Mouse (Mus musculus): ENCODE data around the gene Tle6.
A peak's percentile ranks its signal among the peaks of the same experiment; 100 is the strongest.

Tle6 gene

GRCm38 (mm10) chr10:81623441-81623840, 22.6 kb upstream of the Tle6 start:
- DNase-seq (ENCODE audit: inconsistent ontology term) = no peak

GRCm38 (mm10) chr10:81620786-81621185, 19.9 kb upstream of the Tle6 start:
- no peak for DNase-seq (ENCODE audit: inconsistent ontology term)

- DNase-seq (ENCODE audit: inconsistent ontology term) = no peak
Measured at GRCm38 (mm10) chr10:81619976-81620375, 19.1 kb upstream of the Tle6 start.

GRCm38 (mm10) chr10:81615486-81615885, 14.6 kb upstream of the Tle6 start:
- no peak for DNase-seq (ENCODE audit: inconsistent ontology term)

GRCm38 (mm10) chr10:81612779-81613178, 11.9 kb upstream of the Tle6 start:
- no peak for DNase-seq (ENCODE audit: inconsistent ontology term)

- DNase-seq (ENCODE audit: inconsistent ontology term) = no peak
Measured at GRCm38 (mm10) chr10:81608308-81608707, 7.4 kb upstream of the Tle6 start.

GRCm38 (mm10) chr10:81605974-81606751, 5.3 kb upstream of the Tle6 start, which contains the start of gene BC025920:
Gene BC025920 (plus strand): TSS chr10:81606270.
- peak; percentile 97 for DNase-seq (ENCODE audit: inconsistent ontology term)

- no peak for DNase-seq (ENCODE audit: inconsistent ontology term)
Measured at GRCm38 (mm10) chr10:81605666-81605973, 4.7 kb upstream of the Tle6 start.

- DNase-seq (ENCODE audit: inconsistent ontology term) = peak; percentile 73
Measured at GRCm38 (mm10) chr10:81604968-81605665, 4.2 kb upstream of the Tle6 start.

GRCm38 (mm10) chr10:81604019-81604967, 3.4 kb upstream of the Tle6 start:
- no peak for DNase-seq (ENCODE audit: inconsistent ontology term)

- DNase-seq (ENCODE audit: inconsistent ontology term) = peak; percentile 63
Measured at GRCm38 (mm10) chr10:81602741-81603151, 1.9 kb upstream of the Tle6 start.

- DNase-seq (ENCODE audit: inconsistent ontology term) = no peak
Measured at GRCm38 (mm10) chr10:81601396-81601905, 578 bp upstream of the Tle6 start.

GRCm38 (mm10) chr10:81600096-81600495, 777 bp downstream of the Tle6 start:
- no peak for DNase-seq (ENCODE audit: inconsistent ontology term)

- no peak for DNase-seq (ENCODE audit: inconsistent ontology term)
Measured at GRCm38 (mm10) chr10:81599630-81600029, 1.2 kb downstream of the Tle6 start.

- DNase-seq (ENCODE audit: inconsistent ontology term) = no peak
Measured at GRCm38 (mm10) chr10:81598871-81599270, 2.0 kb downstream of the Tle6 start.

- DNase-seq (ENCODE audit: inconsistent ontology term) = no peak
Measured at GRCm38 (mm10) chr10:81598342-81598741, 2.5 kb downstream of the Tle6 start.

GRCm38 (mm10) chr10:81597137-81597950, 3.5 kb downstream of the Tle6 start:
- peak; percentile 45 for DNase-seq (ENCODE audit: inconsistent ontology term)

GRCm38 (mm10) chr10:81596611-81597010, 4.3 kb downstream of the Tle6 start:
- DNase-seq (ENCODE audit: inconsistent ontology term) = peak; percentile 24

GRCm38 (mm10) chr10:81595599-81595998, 5.3 kb downstream of the Tle6 start:
- no peak for DNase-seq (ENCODE audit: inconsistent ontology term)

- DNase-seq (ENCODE audit: inconsistent ontology term) = no peak
Measured at GRCm38 (mm10) chr10:81593935-81594334, 6.9 kb downstream of the Tle6 start.

- no peak for DNase-seq (ENCODE audit: inconsistent ontology term)
Measured at GRCm38 (mm10) chr10:81593223-81593622, 7.7 kb downstream of the Tle6 start.

Measured in Muller cell, postnatal 12 days (primary cell).